Mouse (Mus musculus) MEL (cell line): Measurements from ENCODE around the gene Bmt2. TPM values are rescaled to one million over a fixed set of nuclear protein-coding genes. Genes with fewer than 3 reads are reported as not detected.

Source experiments
- DNase-seq: peaks from one replicate; pipeline ENCODE4 v3.0.0; 2011; ENCODE audit warnings: low read depth, low spot score
- H3K27ac ChIP-seq: 2 replicates; pipeline ENCODE4 v1.5.1; 2012; ENCODE audit warnings: low read depth, mild to moderate bottlenecking, control low read depth, low read length, moderate library complexity; ENCODE audit not compliant: control insufficient read depth
- H3K27me3 ChIP-seq, 2 experiments: fragments of 150-350 bp in 1 of 2; sonication (generic) in 1 of 2; 2 replicates each; pipeline ENCODE4 v1.6.1; 2012; ENCODE audit warnings: low read length in 2 of 2, mild to moderate bottlenecking in 2 of 2, improper control_type of control experiment in 1 of 2, moderate library complexity in 1 of 2; ENCODE audit not compliant: insufficient read depth in 2 of 2, control insufficient read depth in 1 of 2
- H3K36me3 ChIP-seq, 2 experiments: 2 replicates each; pipeline ENCODE4 v1.6.1; 2012 to 2014; ENCODE audit warnings: low read length in 2 of 2, improper control_type of control experiment in 1 of 2, inconsistent platforms in 1 of 2, mild to moderate bottlenecking in 1 of 2; ENCODE audit not compliant: insufficient read depth in 2 of 2, control insufficient read depth in 1 of 2
- H3K4me1 ChIP-seq, 2 experiments: fragments of 150-350 bp in 1 of 2; sonication (generic) in 1 of 2; 2 replicates each; pipeline ENCODE4 v1.6.1; 2012; ENCODE audit warnings: low read length in 2 of 2, improper control_type of control experiment in 1 of 2, mild to moderate bottlenecking in 1 of 2; ENCODE audit not compliant: insufficient read depth in 2 of 2, control insufficient read depth in 1 of 2
- H3K4me3 ChIP-seq, 2 experiments: fragments of 150-350 bp in 1 of 2; sonication (generic) in 1 of 2; 2 replicates each; pipeline ENCODE4 v1.5.1; 2012; ENCODE audit warnings: low read depth in 2 of 2, low read length in 2 of 2, mild to moderate bottlenecking in 2 of 2, moderate library complexity in 2 of 2, control low read depth in 1 of 2, improper control_type of control experiment in 1 of 2; ENCODE audit not compliant: control insufficient read depth in 1 of 2, insufficient read depth in 1 of 2
- H3K79me2 ChIP-seq: 2 replicates; pipeline ENCODE4 v1.6.1; 2012; ENCODE audit warnings: mild to moderate bottlenecking, low read length, moderate library complexity; ENCODE audit not compliant: control insufficient read depth, poor library complexity, insufficient read depth
- H3K9ac ChIP-seq: 2 replicates; pipeline ENCODE4 v1.6.1; 2012; ENCODE audit warnings: low read depth, mild to moderate bottlenecking, control low read depth, low read length, moderate library complexity; ENCODE audit not compliant: control insufficient read depth, poor library complexity, severe bottlenecking
- H3K9me3 ChIP-seq: fragments of 150-350 bp; sonication (generic); replicated peaks from 2 replicates; pipeline ENCODE4 v1.6.1; 2012; ENCODE audit warnings: mild to moderate bottlenecking, low read length, improper control_type of control experiment, moderate library complexity; ENCODE audit not compliant: insufficient read depth
- GATA1 ChIP-seq: IDR thresholded peaks from 2 replicates; pipeline ENCODE4 v1.6.1; 2011; ENCODE audit warnings: low read depth, low read length, improper control_type of control experiment
- HCFC1 ChIP-seq: IDR thresholded peaks from 2 replicates; pipeline ENCODE4 v1.6.1; 2012; ENCODE audit warnings: low read depth, mild to moderate bottlenecking, inconsistent platforms, low read length, improper control_type of control experiment, moderate library complexity
- KAT2A ChIP-seq: conservative IDR thresholded peaks from 2 replicates; pipeline ENCODE4 v1.6.1; 2012; ENCODE audit warnings: low read depth, low read length, improper control_type of control experiment, inconsistent platforms
- MAX ChIP-seq: IDR thresholded peaks from 2 replicates; pipeline ENCODE4 v1.6.1; 2011; ENCODE audit warnings: low read length, improper control_type of control experiment
- MYC ChIP-seq: IDR thresholded peaks from 2 replicates; pipeline ENCODE4 v1.6.1; 2011; ENCODE audit warnings: low read depth, mild to moderate bottlenecking, low read length, improper control_type of control experiment, moderate library complexity
- NELFE ChIP-seq: IDR thresholded peaks from 2 replicates; pipeline ENCODE4 v1.6.1; 2011; ENCODE audit warnings: low read depth, low read length, improper control_type of control experiment
- NRF1 ChIP-seq: IDR thresholded peaks from 2 replicates; pipeline ENCODE4 v1.6.1; 2014; ENCODE audit warnings: low read depth, mild to moderate bottlenecking, inconsistent platforms, low read length, improper control_type of control experiment, moderate library complexity; ENCODE audit not compliant: poor library complexity, insufficient read depth, severe bottlenecking
- SIN3A ChIP-seq: IDR thresholded peaks from 2 replicates; pipeline ENCODE4 v1.6.1; 2012; ENCODE audit warnings: low read length, improper control_type of control experiment, inconsistent platforms
- SMC3 ChIP-seq: IDR thresholded peaks from 2 replicates; pipeline ENCODE4 v1.6.1; 2011; ENCODE audit warnings: low read depth, low read length, improper control_type of control experiment
- UBTF ChIP-seq: IDR thresholded peaks from 2 replicates; pipeline ENCODE4 v1.6.1; 2012; ENCODE audit warnings: low read depth, mild to moderate bottlenecking, inconsistent platforms, low read length, improper control_type of control experiment, moderate library complexity, borderline replicate concordance; ENCODE audit not compliant: insufficient read depth
- USF2 ChIP-seq, 2 experiments: IDR thresholded peaks; 2 replicates each; pipeline ENCODE4 v1.6.1; 2011 to 2012; ENCODE audit warnings: improper control_type of control experiment in 2 of 2, low read length in 2 of 2, borderline replicate concordance in 1 of 2, inconsistent platforms in 1 of 2, low read depth in 1 of 2, mild to moderate bottlenecking in 1 of 2; ENCODE audit not compliant: insufficient read depth in 1 of 2
- ZC3H11A ChIP-seq: IDR thresholded peaks from 2 replicates; pipeline ENCODE4 v1.6.1; 2012; ENCODE audit warnings: low read depth, mild to moderate bottlenecking, inconsistent platforms, low read length, improper control_type of control experiment
- ZNF384 ChIP-seq: IDR thresholded peaks from 2 replicates; pipeline ENCODE4 v1.6.1; 2012; ENCODE audit warnings: low read depth, mild to moderate bottlenecking, inconsistent platforms, low read length, improper control_type of control experiment
- polyA plus RNA-seq, 2 experiments: library from polyadenylated mRNA; stranded (reverse) in 1 of 2; unstranded in 1 of 2; fragments of >175 nt in 1 of 2; fragments of >200 nt in 1 of 2; gene quantifications; 2 replicates each; pipeline versions ENCODE4 v1.2.1 to v1.2.4; 2012; ENCODE audit warnings: low replicate concordance in 2 of 2, low read depth in 1 of 2; ENCODE audit not compliant: insufficient read length in 2 of 2, insufficient read depth in 1 of 2, missing spikeins in 1 of 2
- total RNA-seq: library from RNA; depleted of rRNA; stranded (reverse); fragments of 300-350 nt; gene quantifications from 2 replicates; pipeline ENCODE4 v1.2.3, GENCODE M21; 2012

The Bmt2 gene
- total and polyA plus RNA-seq, 3 experiments = 3.1 to 4.7 TPM; not detected in 1

GRCm38 (mm10) chr6:13683929-13684595 lies 6.3 kb upstream of the Bmt2 start:
- Histone ChIP-seq H3K9ac (no peak overlapping the region), H3K27me3 (no peaks in the 10 kb centered on the region; a peak in 1 of 4 replicates), H3K9me3 (no peaks in the 10 kb centered on the region), H3K36me3 (no peaks in the 10 kb centered on the region; a peak in 1 of 4 replicates)
- DNase-seq = no peak
- TF ChIP-seq MAX (no peak), SMC3 (no peak), NRF1 (no peak), GATA1 (no peak), MYC (no peak), USF2 (IDR thresholded peaks at IDR 0.05; ENCODE audit: borderline replicate concordance in 1 of 2, insufficient read depth in 1 of 2, low read depth in 1 of 2, low read length in 2 of 2) (no peak), KAT2A (no peak)
- TF ChIP-seq, all 39 proteins: peak for 0
- H3K4me1 ChIP-seq = no peaks in the 10 kb centered on the region
- H3K27ac ChIP-seq = no peak overlapping the region
- no peaks in the 10 kb centered on the region for H3K79me2 ChIP-seq
- H3K4me3 ChIP-seq = no peak overlapping the region

- H3K9ac ChIP-seq = peak overlapping the region; percentile 38; the same call in 1 of the 2 replicates
- H3K9me3 ChIP-seq = no peaks in the 10 kb centered on the region
- H3K4me3 ChIP-seq = peak overlapping the region; percentile 32 to 65
- H3K79me2 ChIP-seq = peaks cover 11% of the 10 kb centered on the region
- H3K36me3 ChIP-seq = peaks cover 0 to 14% of the 10 kb centered on the region in 2 experiments; a peak in 3 of 4 replicates
- H3K27ac ChIP-seq = no peak overlapping the region
- peak; percentile 39; the same call in 1 of the 2 replicates for TF ChIP-seq ZNF384
- no peak for TF ChIP-seq USF2 (IDR thresholded peaks at IDR 0.05; ENCODE audit: borderline replicate concordance in 1 of 2, insufficient read depth in 1 of 2, low read depth in 1 of 2, low read length in 2 of 2)
- H3K27me3 ChIP-seq = no peaks in the 10 kb centered on the region
- 0 out of 4 replicates have a peak, but pooled peaks cover 0 to 4% of the 10 kb centered on the region in 2 experiments for H3K4me1 ChIP-seq
- DNase-seq = no peak
Measured at GRCm38 (mm10) chr6:13678349-13678748, 583 bp upstream of the Bmt2 start.

- H3K4me3 ChIP-seq = peak overlapping the region; percentile 96 to 97
- peak; percentile 64 for DNase-seq
- TF ChIP-seq UBTF (peak; percentile 59; the same call in 1 of the 2 replicates), HCFC1 (0 out of 2 replicates have a peak, but pooled peaks have one; percentile 9), ZC3H11A (no peak), SIN3A (peak; percentile 57; the same call in 1 of the 2 replicates), NELFE (0 out of 2 replicates have a peak, but pooled peaks have one; percentile 1)
Measured at GRCm38 (mm10) chr6:13677141-13677761, 515 bp downstream of the Bmt2 start.

More at GRCm38 (mm10) chr6:13677141-13677761, 515 bp downstream of the Bmt2 start:
- Histone ChIP-seq H3K79me2 (peaks cover 11% of the 10 kb centered on the region), H3K9ac (peak overlapping the region; percentile 93), H3K9me3 (no peaks in the 10 kb centered on the region), H3K4me1 (0 out of 4 replicates have a peak, but pooled peaks cover 0 to 4% of the 10 kb centered on the region in 2 experiments), H3K36me3 (peaks cover 0 to 14% of the 10 kb centered on the region in 2 experiments; a peak in 3 of 4 replicates), H3K27ac (peak overlapping the region; percentile 43), H3K27me3 (no peaks in the 10 kb centered on the region)
